Mouse (Mus musculus): ENCODE data around the gene Tmem120b. TPM values are rescaled to one million over a fixed set of nuclear protein-coding genes. Genes with fewer than 3 reads are reported as not detected.

The Tmem120b gene
- polyA plus RNA-seq, 1 experiment from 2014 or later: 9.3 TPM

GRCm38 (mm10) chr5:123109452-123110203, 41.4 kb downstream of the Tmem120b start:
- 0 out of 2 replicates have a peak, but pooled peaks cover 2% of the 10 kb centered on the region for H3K4me1 ChIP-seq (ENCODE audit: control insufficient read depth, insufficient read depth, low read length)
- no peak overlapping the region for H3K4me2 ChIP-seq (ENCODE audit: low read depth, severe bottlenecking)
- 36% methylated on average over 13 of the region's 13 CpGs for WGBS
- H3K9ac ChIP-seq (ENCODE audit: low read length): no peak overlapping the region
- no peak overlapping the region for H3K4me3 ChIP-seq (ENCODE audit: low read depth, low read length)
- no peak for ATAC-seq (ENCODE audit: insufficient number of reproducible peaks, low FRiP score, low TSS enrichment, low read depth)
- H3K27me3 ChIP-seq (ENCODE audit: control insufficient read depth, insufficient read depth, low read length): no peaks in the 10 kb centered on the region
- no peaks in the 10 kb centered on the region for H3K36me3 ChIP-seq (ENCODE audit: control insufficient read depth, insufficient read depth, low read length)
- DNase-seq (ENCODE audit: low spot score): no peak
- no peaks in the 10 kb centered on the region for H3K9me3 ChIP-seq (ENCODE audit: control insufficient read depth, low read length)
- no peak overlapping the region for H3K27ac ChIP-seq (replicated peaks; ENCODE audit: low read depth, low read length)

- WGBS: 64% methylated on average over 13 of the region's 13 CpGs
- no peak for DNase-seq (ENCODE audit: low spot score)
- H3K4me1 ChIP-seq (ENCODE audit: control insufficient read depth, insufficient read depth, low read length): 0 out of 2 replicates have a peak, but pooled peaks cover 2% of the 10 kb centered on the region
- H3K27ac ChIP-seq (replicated peaks; ENCODE audit: low read depth, low read length): no peak overlapping the region
- H3K27me3 ChIP-seq (ENCODE audit: control insufficient read depth, insufficient read depth, low read length): no peaks in the 10 kb centered on the region
- H3K9ac ChIP-seq (ENCODE audit: low read length): no peak overlapping the region
- no peak overlapping the region for H3K4me2 ChIP-seq (ENCODE audit: low read depth, severe bottlenecking)
- H3K36me3 ChIP-seq (ENCODE audit: control insufficient read depth, insufficient read depth, low read length): no peaks in the 10 kb centered on the region
- no peak overlapping the region for H3K4me3 ChIP-seq (ENCODE audit: low read depth, low read length)
- ATAC-seq (ENCODE audit: insufficient number of reproducible peaks, low FRiP score, low TSS enrichment, low read depth): no peak
- no peaks in the 10 kb centered on the region for H3K9me3 ChIP-seq (ENCODE audit: control insufficient read depth, low read length)
Observed at GRCm38 (mm10) chr5:123110296-123110721, 42.1 kb downstream of the Tmem120b start.

- Histone ChIP-seq H3K36me3 (ENCODE audit: control insufficient read depth, insufficient read depth, low read length) (no peaks in the 10 kb centered on the region), H3K4me1 (ENCODE audit: control insufficient read depth, insufficient read depth, low read length) (0 out of 2 replicates have a peak, but pooled peaks cover 2% of the 10 kb centered on the region), H3K9ac (ENCODE audit: low read length) (no peak overlapping the region), H3K4me2 (ENCODE audit: low read depth, severe bottlenecking) (no peak overlapping the region), H3K27ac (replicated peaks; ENCODE audit: low read depth, low read length) (no peak overlapping the region), H3K9me3 (ENCODE audit: control insufficient read depth, low read length) (no peaks in the 10 kb centered on the region), H3K4me3 (ENCODE audit: low read depth, low read length) (no peak overlapping the region), H3K27me3 (ENCODE audit: control insufficient read depth, insufficient read depth, low read length) (no peaks in the 10 kb centered on the region)
- no peak for DNase-seq (ENCODE audit: low spot score)
- ATAC-seq (ENCODE audit: insufficient number of reproducible peaks, low FRiP score, low TSS enrichment, low read depth): no peak
- WGBS: 63% methylated on average over 11 of the region's 11 CpGs
Observed at GRCm38 (mm10) chr5:123114109-123114508, 45.9 kb downstream of the Tmem120b start.

- WGBS: 43% methylated on average over 7 of the region's 7 CpGs
- DNase-seq (ENCODE audit: low spot score) (peak; percentile 39), ATAC-seq (ENCODE audit: insufficient number of reproducible peaks, low FRiP score, low TSS enrichment, low read depth) (no peak)
- H3K27me3 ChIP-seq (ENCODE audit: control insufficient read depth, insufficient read depth, low read length): no peaks in the 10 kb centered on the region
- no peaks in the 10 kb centered on the region for H3K36me3 ChIP-seq (ENCODE audit: control insufficient read depth, insufficient read depth, low read length)
- H3K4me3 ChIP-seq (ENCODE audit: low read depth, low read length): no peak overlapping the region
- H3K9ac ChIP-seq (ENCODE audit: low read length): no peak overlapping the region
- no peak overlapping the region for H3K27ac ChIP-seq (replicated peaks; ENCODE audit: low read depth, low read length)
- H3K4me2 ChIP-seq (ENCODE audit: low read depth, severe bottlenecking): no peak overlapping the region
- 0 out of 2 replicates have a peak, but pooled peaks cover 2% of the 10 kb centered on the region for H3K4me1 ChIP-seq (ENCODE audit: control insufficient read depth, insufficient read depth, low read length)
- H3K9me3 ChIP-seq (ENCODE audit: control insufficient read depth, low read length): no peaks in the 10 kb centered on the region
Observed at GRCm38 (mm10) chr5:123114924-123115323, 46.7 kb downstream of the Tmem120b start.

- H3K9me3 ChIP-seq (ENCODE audit: control insufficient read depth, low read length): no peaks in the 10 kb centered on the region
- 59% methylated on average over 8 of the region's 8 CpGs for WGBS
- H3K4me3 ChIP-seq (ENCODE audit: low read depth, low read length): no peak overlapping the region
- no peak overlapping the region for H3K4me2 ChIP-seq (ENCODE audit: low read depth, severe bottlenecking)
- no peak overlapping the region for H3K9ac ChIP-seq (ENCODE audit: low read length)
- ATAC-seq (ENCODE audit: insufficient number of reproducible peaks, low FRiP score, low TSS enrichment, low read depth): no peak
- no peak for DNase-seq (ENCODE audit: low spot score)
- H3K36me3 ChIP-seq (ENCODE audit: control insufficient read depth, insufficient read depth, low read length): no peaks in the 10 kb centered on the region
- no peaks in the 10 kb centered on the region for H3K4me1 ChIP-seq (ENCODE audit: control insufficient read depth, insufficient read depth, low read length)
- H3K27ac ChIP-seq (replicated peaks; ENCODE audit: low read depth, low read length): no peak overlapping the region
- no peaks in the 10 kb centered on the region for H3K27me3 ChIP-seq (ENCODE audit: control insufficient read depth, insufficient read depth, low read length)
Observed at GRCm38 (mm10) chr5:123116080-123116479, 47.9 kb downstream of the Tmem120b start.

GRCm38 (mm10) chr5:123117257-123117656, 49.0 kb downstream of the Tmem120b start:
- Histone ChIP-seq H3K36me3 (ENCODE audit: control insufficient read depth, insufficient read depth, low read length) (no peaks in the 10 kb centered on the region; the same call in 1 of the 2 replicates), H3K4me2 (ENCODE audit: low read depth, severe bottlenecking) (no peak overlapping the region), H3K4me3 (ENCODE audit: low read depth, low read length) (no peak overlapping the region), H3K9ac (ENCODE audit: low read length) (no peak overlapping the region), H3K9me3 (ENCODE audit: control insufficient read depth, low read length) (peaks cover under 1% of the 10 kb centered on the region; the same call in 1 of the 2 replicates), H3K27ac (replicated peaks; ENCODE audit: low read depth, low read length) (no peak overlapping the region), H3K27me3 (ENCODE audit: control insufficient read depth, insufficient read depth, low read length) (no peaks in the 10 kb centered on the region), H3K4me1 (ENCODE audit: control insufficient read depth, insufficient read depth, low read length) (no peaks in the 10 kb centered on the region)
- 16% methylated on average over 10 of the region's 10 CpGs for WGBS
- DNase-seq (ENCODE audit: low spot score) (peak; percentile 87), ATAC-seq (ENCODE audit: insufficient number of reproducible peaks, low FRiP score, low TSS enrichment, low read depth) (0 out of 2 replicates have a peak, but pooled peaks have one; percentile 56)

- WGBS: 87% methylated on average over 8 of the region's 8 CpGs
- Histone ChIP-seq H3K9ac (ENCODE audit: low read length) (no peak overlapping the region), H3K4me2 (ENCODE audit: low read depth, severe bottlenecking) (no peak overlapping the region), H3K4me3 (ENCODE audit: low read depth, low read length) (no peak overlapping the region), H3K36me3 (ENCODE audit: control insufficient read depth, insufficient read depth, low read length) (no peaks in the 10 kb centered on the region; the same call in 1 of the 2 replicates), H3K27ac (replicated peaks; ENCODE audit: low read depth, low read length) (no peak overlapping the region), H3K4me1 (ENCODE audit: control insufficient read depth, insufficient read depth, low read length) (no peaks in the 10 kb centered on the region), H3K9me3 (ENCODE audit: control insufficient read depth, low read length) (peaks cover 3% of the 10 kb centered on the region; the same call in 1 of the 2 replicates), H3K27me3 (ENCODE audit: control insufficient read depth, insufficient read depth, low read length) (no peaks in the 10 kb centered on the region)
- DNase-seq (ENCODE audit: low spot score): no peak
- no peak for ATAC-seq (ENCODE audit: insufficient number of reproducible peaks, low FRiP score, low TSS enrichment, low read depth)
Observed at GRCm38 (mm10) chr5:123117773-123118172, 49.6 kb downstream of the Tmem120b start.

GRCm38 (mm10) chr5:123118826-123119225, 50.6 kb downstream of the Tmem120b start:
- ATAC-seq (ENCODE audit: insufficient number of reproducible peaks, low FRiP score, low TSS enrichment, low read depth) (no peak), DNase-seq (ENCODE audit: low spot score) (no peak)
- H3K4me1 ChIP-seq (ENCODE audit: control insufficient read depth, insufficient read depth, low read length): no peaks in the 10 kb centered on the region
- no peaks in the 10 kb centered on the region; the same call in 1 of the 2 replicates for H3K36me3 ChIP-seq (ENCODE audit: control insufficient read depth, insufficient read depth, low read length)
- peaks cover 3% of the 10 kb centered on the region; the same call in 1 of the 2 replicates for H3K9me3 ChIP-seq (ENCODE audit: control insufficient read depth, low read length)
- H3K9ac ChIP-seq (ENCODE audit: low read length): no peak overlapping the region
- no peak overlapping the region for H3K4me2 ChIP-seq (ENCODE audit: low read depth, severe bottlenecking)
- no peaks in the 10 kb centered on the region for H3K27me3 ChIP-seq (ENCODE audit: control insufficient read depth, insufficient read depth, low read length)
- H3K4me3 ChIP-seq (ENCODE audit: low read depth, low read length): no peak overlapping the region
- no peak overlapping the region for H3K27ac ChIP-seq (replicated peaks; ENCODE audit: low read depth, low read length)
- WGBS: 83% methylated on average over 10 of the region's 10 CpGs
